Mouse (Mus musculus) common myeloid progenitor, adult 5-6 weeks (primary cell): ENCODE data around the gene Pum3. TPM values are rescaled to one million over a fixed set of nuclear protein-coding genes. Genes with fewer than 3 reads are reported as not detected.
"Not testable (repeated sequence)": the region's sequence is repeated elsewhere in the genome, so short reads cannot be mapped to it uniquely, and the experiment has no call there.

Experiments used
- ATAC-seq: replicated peaks from 2 replicates; pipeline ENCODE4 v1.8.0; 2016; ENCODE audit warnings: low read depth, mild to moderate bottlenecking, moderate TSS enrichment, inconsistent platforms; ENCODE audit not compliant: poor library complexity, severe bottlenecking
- total RNA-seq: library from RNA; stranded (forward); fragments of 200-1000, 187-1606 nt; gene quantifications from 2 replicates; pipeline ENCODE4 v1.2.3, GENCODE M21; 2017

Gene Pum3
- total RNA-seq, 1 experiment from 2014 or later = 162 TPM

DNA sequence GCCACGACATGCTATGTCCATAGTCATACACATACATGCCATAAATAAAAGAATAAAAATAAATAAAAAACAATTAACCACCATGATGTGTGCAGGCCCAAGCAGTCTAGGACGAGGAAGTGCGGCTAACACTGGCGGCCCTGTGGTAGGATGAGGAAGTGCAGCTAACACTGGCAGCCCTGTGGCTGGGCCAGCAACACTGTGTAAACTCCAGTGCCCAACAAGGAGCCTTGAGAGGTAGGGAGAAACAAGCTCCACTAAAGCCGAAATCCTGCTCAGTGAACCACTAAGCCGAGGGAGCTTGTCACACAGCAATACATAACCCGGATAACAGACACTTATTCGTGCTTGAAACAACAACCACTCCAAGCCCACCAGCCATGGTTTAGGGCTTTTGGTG, 34.1 kb downstream of the Pum3 start:
- ATAC-seq = peak; percentile 89

DNA sequence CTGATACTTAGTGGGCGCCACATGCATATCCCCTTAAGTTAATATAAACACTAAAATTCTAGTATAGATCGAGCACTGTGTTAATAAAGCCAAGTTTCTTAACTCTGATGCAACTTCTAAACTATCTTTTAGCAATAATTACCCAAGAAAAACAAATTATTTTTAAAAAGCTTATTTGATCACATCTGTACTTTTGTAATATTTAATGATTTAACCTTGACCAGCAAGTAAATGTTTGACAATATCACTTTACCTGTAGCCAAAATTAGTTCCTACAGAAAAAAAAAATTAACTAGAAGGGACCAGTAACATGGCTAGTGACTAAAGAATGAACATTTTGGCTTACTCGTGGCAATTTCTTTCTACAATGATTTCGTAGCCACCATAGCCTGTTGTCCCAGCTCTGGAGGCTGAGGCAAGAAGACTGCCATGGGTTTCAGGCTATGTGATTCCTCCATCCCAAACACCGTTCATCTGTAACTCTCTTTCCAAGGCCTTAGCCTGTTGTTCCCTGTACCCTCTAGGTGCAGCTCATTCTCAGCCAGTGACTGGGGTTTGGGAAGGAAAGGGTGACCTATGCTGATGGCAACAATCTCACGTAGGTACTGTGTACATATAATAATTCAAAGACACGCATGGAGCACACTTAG, 35.2 kb downstream of the Pum3 start:
- no peak for ATAC-seq

DNA sequence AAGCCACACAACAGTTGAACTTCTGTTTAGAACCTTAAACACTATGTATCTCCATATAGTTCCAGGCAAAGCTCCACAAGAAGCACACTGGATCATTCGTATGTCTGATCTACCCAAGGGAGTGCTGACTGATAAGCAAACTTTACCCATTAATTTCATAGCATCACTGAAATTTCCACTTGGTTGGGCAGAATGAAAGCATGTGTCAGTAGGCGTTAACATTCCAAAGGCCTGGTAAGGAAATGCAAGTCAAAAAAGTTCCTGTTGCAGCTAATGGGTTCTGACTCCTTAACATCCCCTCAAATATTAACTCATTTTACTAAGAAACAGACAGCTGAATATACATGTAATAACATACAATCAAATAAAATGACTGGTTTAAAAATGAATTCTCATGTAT, 37.2 kb downstream of the Pum3 start:
- no peak for ATAC-seq

DNA sequence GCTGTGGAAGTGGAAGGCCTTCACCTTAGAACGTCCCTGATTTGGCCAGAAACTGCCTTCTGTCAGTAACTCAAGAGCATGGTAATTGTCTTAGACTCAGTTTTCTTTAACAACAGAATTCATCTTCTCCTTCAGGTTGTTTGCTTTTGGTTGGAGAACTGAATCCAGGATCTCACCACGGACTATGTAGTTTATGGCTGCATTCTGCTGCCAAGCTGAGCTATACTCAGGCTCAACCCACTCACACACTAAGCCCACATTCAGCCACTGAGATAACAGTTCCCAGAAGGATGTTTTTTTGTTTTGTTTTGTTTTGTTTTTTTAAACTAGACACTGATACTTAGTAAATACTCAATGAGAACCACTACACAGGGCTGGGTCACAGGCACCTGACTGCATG, 38.3 kb downstream of the Pum3 start:
- no peak for ATAC-seq

DNA sequence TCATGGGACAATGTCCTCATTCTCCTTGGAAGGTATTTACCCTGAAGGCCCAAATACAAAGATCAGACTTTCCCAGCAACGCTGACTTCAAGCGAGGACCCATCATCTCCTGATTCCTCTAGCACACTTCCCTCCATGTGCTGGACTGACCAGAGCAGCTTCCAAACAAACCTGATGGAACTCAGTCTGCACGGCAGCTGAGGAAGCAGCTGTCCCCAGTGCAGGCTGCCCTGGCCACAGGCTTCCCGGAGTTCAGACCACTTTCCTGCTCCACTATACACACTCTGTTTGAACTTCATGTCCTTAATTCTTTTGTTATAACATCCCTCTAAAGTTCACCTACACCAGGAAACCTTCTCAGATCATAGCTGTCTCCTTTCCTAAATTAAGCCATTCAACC, 40.1 kb downstream of the Pum3 start:
- ATAC-seq = not testable (repeated sequence)

DNA sequence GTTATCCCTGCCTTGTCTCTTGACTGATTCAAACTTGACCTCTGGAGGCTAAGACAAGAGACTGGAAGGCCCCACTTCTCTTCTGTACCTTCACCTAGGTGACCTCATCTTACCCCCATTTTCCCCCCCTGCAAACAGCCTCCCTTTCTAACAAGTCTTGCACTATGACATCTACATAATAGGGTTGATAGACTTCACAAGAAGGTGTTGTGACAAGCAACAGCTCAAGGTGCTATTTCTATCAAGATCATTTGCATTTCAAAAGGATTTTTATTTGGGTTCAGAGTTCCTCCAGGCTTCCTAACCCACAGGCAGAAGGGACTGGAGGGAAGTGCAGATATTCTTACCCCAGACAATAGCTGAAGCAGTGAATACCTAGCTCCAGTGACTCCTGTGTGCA, 44.3 kb downstream of the Pum3 start:
- ATAC-seq = no peak

DNA sequence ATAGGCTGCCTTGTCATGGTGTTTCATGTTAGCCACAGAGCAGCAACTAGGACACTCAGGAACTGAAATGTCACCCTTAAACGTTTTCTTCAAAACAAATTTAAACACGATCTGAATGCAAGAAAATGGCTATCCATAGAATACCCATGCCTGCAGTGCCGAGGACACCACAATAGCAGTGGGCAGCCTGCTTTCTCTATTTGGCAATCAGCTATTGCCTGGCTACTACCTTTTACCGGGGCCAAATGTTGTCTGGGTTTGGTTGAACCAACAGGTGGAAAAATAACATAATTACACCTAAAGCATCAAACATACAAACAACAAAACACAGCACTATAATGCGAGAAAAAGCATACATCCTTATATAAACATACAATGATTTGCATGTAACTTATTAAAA, 46.4 kb downstream of the Pum3 start:
- no peak for ATAC-seq

DNA sequence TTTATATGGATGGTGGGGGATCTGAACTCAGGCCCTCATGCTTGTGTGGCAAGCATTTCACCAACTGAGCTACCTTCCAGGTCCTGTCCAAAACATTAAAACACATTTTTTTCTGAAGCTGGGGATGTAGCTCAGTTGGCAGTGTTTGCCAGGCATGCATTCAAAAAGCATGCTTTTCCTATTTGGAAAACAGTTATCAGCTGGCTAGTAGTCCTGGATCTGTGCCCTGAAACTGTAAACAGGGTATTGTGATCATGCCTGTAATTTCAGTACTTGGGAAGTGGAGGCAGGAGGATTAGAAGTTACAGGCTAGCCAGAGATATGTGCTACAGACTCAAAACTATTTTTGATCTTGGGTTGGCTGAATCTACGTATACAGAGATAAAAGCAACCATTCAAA, 47.5 kb downstream of the Pum3 start:
- ATAC-seq = no peak

DNA sequence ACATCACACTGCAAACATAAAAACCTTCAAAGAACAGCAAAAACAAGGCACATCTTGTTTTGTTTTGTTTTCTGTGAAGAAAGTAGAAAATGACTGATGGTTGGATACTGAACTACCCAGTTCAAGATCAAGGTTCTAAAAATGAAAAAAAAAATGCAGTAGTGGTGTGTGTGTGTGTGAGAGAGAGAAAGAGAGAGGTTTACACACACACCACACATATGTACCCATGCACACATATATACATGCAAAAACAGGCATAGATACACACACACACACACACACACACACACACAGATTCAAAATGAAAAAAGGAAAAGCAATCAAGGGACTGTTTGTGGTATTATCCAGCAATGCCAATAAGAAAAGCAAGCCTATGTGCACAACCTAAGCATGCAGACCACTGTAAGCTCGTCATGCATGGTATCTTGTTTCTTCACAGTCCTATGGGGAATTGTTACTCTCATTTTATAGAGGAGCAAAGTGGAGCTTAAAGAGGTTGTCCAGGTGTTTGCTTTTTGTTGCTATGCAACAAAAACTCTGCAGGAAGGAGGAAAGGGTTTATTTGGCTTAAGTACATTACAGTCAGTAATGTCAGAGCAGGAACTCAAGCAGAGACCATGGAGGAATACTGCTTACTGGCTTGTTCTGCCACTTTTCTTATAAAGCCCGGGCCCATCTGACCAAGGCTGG, 49.8 kb downstream of the Pum3 start:
- ATAC-seq = no peak

DNA sequence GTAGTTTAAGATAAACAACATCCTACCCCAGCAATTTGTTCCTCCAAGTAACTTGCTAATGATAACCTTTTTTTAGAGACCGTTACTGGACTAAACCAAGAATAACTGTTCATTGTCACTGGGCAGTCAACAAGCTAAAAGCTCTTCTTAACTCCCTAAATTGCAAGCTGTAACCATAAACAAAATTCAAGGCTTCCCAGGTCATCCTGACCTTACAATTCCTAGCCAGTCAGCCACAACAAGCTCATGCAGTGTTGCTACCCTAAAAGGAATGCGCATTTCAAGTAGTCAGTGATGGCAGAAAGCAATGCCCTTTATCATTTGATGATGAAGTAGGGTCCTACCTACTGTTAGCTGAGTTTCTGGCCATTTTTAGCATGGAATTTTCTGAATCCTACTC, 58.8 kb downstream of the Pum3 start:
- ATAC-seq = no peak

DNA sequence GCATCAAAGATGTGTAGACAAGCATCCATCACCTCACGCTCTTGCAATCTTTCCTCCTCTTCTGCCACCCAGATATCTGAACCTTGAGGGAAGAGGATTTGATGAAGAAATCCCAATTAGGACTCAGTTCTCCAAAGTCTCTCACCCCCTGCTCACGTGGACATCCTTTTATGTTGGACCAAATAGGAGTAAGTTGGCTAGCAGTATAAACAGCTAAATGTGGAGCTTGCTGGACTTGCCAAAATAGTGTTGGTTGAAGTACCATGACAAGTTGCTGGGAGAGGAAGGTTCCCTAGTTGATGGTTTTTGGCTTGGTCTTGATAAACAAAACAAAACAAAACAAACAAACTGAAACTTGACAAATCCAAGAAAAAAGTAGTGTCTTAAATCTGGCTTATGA, 59.5 kb downstream of the Pum3 start:
- ATAC-seq = no peak

DNA sequence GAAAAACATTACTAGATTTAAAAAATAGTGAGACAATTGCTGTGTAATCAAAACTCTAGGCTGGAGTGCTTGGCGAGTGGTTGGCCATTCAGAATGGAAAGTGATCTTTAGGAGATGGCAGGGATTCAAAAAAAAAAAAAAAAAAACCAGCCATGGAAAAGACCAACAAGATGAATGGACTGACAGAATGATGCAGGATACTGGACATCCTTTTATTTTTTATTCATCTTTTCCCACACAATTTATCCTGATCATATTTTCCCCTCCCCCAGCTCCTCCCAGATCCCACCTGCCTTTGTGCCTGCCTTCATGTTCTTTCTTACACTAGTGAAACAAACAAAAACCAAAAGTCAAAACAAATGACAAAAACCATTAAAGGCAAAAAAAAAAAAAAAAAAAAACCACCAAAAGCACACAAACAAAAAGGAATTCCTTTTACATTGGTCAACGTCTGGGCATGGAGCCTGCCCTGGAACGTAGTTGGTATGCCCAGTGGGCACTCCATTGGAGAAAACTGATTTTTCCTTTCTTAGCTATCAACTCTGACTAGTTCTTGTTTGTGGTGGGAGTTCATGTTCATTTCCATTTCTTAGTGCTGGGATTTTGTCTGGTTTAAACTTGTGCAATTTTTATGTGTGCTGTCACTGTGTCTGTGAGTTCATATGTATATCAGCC, 60.0 kb downstream of the Pum3 start:
- no peak for ATAC-seq

DNA sequence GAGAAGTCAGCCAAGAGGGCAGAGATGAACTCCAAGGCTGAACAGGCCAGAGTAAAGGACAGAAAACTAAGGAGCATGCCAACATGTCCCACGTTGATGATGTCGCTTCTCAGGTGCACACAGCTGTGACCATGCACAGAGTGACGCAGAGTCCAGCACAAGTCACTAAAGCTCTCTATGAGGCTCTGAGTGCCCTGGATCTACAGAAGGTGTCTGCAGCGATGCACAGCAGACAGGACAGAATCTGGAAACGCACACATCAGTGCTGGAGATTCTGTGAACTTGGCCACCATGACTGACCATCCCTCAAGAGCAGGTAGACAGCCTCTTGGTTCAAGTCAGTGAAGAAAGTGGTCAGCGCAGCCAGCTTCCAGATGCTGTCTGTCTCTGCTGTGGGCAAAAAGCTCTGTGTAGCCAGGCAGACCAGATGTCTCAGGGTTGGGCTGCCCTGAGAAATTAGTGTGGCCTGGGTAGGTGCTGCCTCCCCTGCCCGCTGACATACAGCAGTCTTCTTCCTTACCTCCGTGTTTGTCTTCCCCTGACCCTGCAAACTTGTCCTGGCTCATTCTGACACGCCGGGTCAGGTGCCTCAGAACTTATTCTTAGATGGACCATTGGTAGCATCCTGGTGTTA, 63.4 kb downstream of the Pum3 start:
- no peak for ATAC-seq

DNA sequence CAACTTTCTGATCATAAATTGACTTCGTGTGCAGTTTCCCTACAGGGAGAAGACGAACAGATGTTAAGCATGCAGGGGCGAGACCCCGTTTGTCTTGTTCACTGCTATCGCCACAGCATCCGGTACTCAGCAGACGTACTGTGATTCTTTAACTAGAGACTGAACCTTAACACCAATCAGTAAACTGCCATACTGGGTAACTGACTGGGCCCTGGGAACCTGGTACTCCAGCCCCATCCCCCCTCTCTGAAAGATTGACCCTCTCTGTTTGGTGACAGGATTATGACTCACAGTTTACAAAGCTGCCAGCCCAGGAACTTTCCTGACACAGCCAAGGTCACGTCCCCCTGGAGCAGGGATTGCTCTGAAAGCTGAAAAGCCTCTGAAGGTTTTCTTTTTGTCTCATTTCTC, 65.1 kb downstream of the Pum3 start:
- 0 out of 2 replicates have a peak, but pooled peaks have one; percentile 8 for ATAC-seq

DNA sequence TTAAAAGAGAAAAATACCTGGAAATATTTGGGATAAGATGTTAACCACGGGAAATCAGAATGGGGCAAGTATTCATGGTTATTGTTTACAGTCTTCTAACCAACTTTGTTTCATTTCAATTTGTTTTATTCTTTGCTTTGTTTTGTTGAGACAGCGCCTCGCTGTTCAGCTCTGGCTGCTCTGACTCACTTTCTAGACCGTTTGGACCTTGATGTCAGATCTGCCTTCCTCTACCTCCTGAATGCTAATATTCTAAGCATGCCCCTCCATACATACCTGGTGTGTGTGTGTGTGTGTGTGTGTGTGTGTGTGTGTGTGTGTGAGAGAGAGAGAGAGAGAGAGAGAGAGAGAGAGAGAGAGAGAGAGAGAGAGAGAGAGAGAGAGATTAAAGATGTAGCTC, 65.7 kb downstream of the Pum3 start:
- no peak for ATAC-seq

DNA sequence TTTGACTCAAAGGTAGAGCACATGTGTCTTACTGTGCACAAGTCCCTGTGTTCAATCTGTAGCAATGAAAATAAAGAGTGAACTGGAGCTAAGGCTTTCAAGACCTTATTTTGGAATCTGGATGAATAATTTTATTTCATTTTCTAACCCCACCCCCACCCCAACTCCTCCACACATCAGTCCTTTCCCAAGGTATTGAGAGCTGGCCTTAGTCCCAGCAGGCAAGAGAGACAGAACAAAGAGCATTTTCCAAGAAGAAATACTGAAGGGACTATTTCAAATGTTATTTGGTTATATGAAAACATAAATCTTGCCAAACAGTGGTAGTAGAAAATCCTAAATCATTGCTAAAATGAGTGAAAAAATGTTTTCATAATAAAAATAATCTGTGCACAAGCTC, 69.2 kb downstream of the Pum3 start:
- ATAC-seq = no peak

DNA sequence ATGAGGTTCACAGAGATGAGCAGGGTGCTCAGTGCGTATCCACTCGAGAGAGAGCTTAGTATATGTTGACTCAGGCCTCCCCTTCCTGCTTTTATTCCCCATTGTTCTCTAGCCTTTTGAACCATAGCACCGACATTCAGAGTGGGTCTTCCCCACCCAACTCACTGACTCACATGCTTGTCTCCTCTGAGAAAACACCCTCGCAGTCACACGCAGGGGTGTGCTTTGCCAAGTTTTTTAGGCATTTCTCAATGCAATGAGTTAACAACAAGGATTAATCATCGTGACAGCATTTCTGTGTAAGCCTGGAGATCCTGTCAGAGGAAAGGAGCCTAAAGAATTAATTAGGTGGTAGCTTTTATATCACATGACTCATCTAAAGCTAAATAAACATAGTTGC, 77.9 kb downstream of the Pum3 start:
- ATAC-seq = no peak

DNA sequence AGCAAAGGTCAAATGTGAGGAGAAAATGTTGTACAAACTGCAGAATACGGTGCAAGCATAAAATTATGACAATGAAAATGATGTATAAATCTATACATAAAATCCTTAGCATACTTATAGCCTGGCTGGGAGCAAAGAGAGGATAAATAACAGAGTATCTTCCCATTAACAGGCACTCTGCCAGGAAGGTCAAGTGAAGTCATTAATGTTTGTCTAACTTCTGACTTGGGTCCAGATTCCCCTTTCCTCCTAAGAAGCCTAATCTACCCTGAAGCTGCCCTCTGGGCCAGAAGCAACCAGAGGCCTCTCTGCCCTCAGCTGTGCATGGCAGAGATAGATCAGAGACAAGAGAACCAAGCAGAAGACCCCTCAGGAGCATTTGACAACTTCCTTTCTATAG, 83.1 kb downstream of the Pum3 start:
- no peak for ATAC-seq
